Mouse (Mus musculus): ENCODE measurements around the gene Myo1c. TPM values are rescaled to one million over a fixed set of nuclear protein-coding genes. Genes with fewer than 3 reads are reported as not detected.

Gene Myo1c
- 12.8 and 20.7 TPM in 2 replicates for polyA plus RNA-seq (2012; rRNA removed)

DNA sequence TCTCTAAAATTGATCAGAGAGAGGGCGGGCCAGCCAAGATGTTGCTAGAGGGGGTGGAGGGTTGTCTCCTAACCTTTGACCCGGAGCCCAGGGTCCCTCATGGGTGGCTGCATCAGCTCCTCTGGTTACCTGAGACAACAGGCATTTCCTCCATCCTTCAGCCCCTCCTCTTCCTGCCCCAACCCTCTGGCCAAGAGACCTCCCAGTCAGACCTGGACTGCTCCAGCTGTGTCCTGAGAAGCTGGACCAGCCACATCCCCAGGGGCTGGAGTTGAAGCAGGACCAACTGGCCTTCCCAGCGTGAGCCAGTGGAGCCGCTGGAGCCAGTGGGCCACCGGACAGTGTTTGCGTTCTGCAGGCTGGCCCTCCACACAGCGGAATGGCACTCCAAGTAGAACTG is at the start of gene Myo1c:
Myo1c (plus strand) TSS at position 194 of the 400 bp plus-strand sequence.

DNA sequence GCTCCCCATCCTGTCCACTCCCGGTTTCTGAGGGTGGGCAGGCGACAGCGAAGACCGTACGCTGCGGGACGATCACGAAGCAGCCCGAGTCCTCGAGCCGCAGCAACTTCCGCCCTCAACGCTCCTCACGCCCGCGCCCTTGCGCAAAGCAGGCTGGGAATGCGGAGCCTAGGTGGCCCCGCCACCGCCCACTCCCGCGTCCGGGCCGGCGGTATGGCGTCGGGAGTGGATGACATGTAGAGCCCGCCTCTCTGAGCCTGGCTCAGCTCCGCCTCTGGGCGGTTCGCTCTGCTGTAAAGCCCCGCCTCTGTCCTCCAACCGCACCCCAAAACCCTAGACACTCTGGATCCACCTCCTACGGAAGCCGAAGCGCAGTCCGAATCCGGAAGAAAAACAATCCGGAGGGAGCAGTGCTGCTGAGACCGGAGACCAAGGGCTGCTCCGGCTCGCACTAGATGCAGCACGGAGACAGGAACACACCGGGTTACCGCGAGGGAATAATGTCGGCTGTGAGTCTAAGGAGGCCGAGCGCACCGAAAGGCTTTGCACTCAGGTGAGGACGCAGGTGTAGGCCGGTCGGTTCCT is 19.6 kb upstream of the Myo1c start, which contains the start of gene Inpp5k:
Inpp5k (plus strand) TSS at position 344 of the 585 bp plus-strand sequence.

DNA sequence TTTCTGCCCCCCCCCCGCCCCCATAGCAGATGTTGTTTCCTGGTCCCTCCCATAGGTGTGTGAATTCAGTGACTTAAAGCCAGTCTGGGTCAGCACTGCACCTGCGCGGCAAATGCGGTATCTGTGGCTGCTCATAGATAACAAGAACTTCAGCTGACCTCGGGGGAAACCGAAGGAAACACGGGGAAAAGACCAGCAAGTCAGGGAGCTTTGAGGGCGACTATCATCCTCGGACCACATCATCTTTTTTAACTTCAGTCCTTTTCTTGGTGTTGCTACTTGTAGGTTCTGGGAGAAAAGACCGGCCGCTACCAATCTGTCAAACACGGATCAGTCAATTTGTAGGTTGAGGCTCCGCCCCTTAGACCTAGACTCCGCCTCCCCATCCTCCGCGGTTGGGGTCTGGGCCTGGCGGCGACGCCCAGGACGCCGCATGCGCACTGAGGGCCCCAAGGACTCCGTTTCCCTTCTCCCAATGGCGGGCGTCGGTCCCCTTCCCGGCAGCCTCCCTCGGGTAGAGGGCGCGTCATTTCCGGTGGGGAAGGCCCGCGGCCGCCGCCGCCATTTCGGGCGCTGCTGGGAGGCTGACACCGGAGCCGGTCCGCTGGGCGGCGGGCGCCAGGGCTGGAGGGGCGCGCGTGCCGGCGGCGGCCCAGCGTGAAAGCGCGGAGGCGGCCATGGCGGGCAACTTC is 28.6 kb downstream of the Myo1c start, which contains the start of gene Crk:
Crk (plus strand) TSS at position 513 of the 692 bp plus-strand sequence.

Other genes starting within 250 kb of the Myo1c start
- gene Serpinf1, start 227.8 kb upstream of the Myo1c start, polyA plus RNA-seq (2012; rRNA removed), result 32.4 and 60.9 TPM in 2 replicates
- gene Serpinf2, start 210.9 kb upstream of the Myo1c start, polyA plus RNA-seq (2012; rRNA removed), result 0.15 and 0.22 TPM in 2 replicates
- gene Wdr81, start 195.8 kb upstream of the Myo1c start, polyA plus RNA-seq (2012; rRNA removed), result 9.6 and 10.2 TPM in 2 replicates
- gene Tlcd2, start 188.8 kb upstream of the Myo1c start, polyA plus RNA-seq (2012; rRNA removed), result 1.8 and 3.9 TPM in 2 replicates
- 124 and 138 TPM in 2 replicates for gene Prpf8, start 163.7 kb upstream of the Myo1c start, polyA plus RNA-seq (2012; rRNA removed)
- 1.3 and 1.6 TPM in 2 replicates for gene Rilp, start 140.4 kb upstream of the Myo1c start, polyA plus RNA-seq (2012; rRNA removed)
- 5.4 and 5.9 TPM in 2 replicates for gene Scarf1, start 137.0 kb upstream of the Myo1c start, polyA plus RNA-seq (2012; rRNA removed)
- 23.2 and 23.6 TPM in 2 replicates for gene Slc43a2, start 118.8 kb upstream of the Myo1c start, polyA plus RNA-seq (2012; rRNA removed)
- gene Pitpna, start 62.4 kb upstream of the Myo1c start, polyA plus RNA-seq (2012; rRNA removed), result 133 and 135 TPM in 2 replicates
- gene Inpp5k, start 19.5 kb upstream of the Myo1c start, polyA plus RNA-seq (2012; rRNA removed), result 50.6 and 55.2 TPM in 2 replicates
- gene Crk, start 28.8 kb downstream of the Myo1c start, polyA plus RNA-seq (2012; rRNA removed), result 77.4 and 84.6 TPM in 2 replicates
- gene Ywhae, start 82.4 kb downstream of the Myo1c start, polyA plus RNA-seq (2012; rRNA removed), result 1,115 and 1,378 TPM in 2 replicates
- 4.3 and 5.3 TPM in 2 replicates for gene Doc2b, start 145.5 kb downstream of the Myo1c start, polyA plus RNA-seq (2012; rRNA removed)